In the genomic region with DNA sequence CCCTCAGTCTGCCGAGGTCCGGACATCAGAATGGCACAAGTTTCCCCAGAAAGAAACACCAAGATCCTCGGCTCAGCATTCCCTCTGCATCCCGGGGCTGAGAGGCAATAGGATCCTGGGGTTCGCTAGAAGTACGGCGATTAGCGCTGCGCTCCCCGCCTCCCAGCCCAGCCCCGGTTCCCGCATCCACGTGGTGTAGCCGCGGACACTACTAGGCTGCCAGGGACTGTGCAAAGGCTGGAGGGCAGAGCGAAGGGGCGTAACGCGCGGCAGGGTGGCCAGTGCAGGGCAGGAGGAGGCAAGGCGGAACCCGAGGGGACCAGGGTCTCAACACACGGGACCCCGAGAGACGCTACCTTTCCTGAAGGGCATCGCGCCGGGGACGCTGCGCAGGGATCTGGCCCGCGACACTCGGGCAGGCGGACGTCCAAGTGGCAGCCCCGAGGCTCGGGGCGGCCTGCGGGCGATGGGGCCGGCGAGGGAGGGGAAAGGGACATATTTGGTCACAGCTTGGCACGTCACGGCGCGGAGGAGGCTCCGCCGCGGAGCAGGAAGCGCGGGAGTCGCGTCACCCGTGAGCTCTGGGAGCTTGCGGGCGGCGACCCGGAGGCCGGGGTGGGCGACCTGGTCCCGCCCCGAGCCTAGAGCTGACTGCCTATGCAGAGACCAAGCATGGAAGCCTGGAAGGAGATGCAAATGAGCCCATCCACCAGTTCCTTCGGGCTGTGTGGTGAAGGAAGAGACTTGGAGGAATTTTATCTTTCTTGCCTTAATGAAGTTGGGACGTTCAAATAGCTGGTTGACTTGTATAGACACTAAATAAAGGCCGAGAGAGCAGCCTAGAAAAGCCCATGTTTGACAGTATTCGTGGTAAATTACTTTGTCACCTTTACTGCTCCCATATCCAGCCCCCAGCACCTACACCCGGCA, we compare ENCODE assay signal across 8 mouse cellular contexts. TPM values are rescaled to one million over a fixed set of nuclear protein-coding genes. Genes with fewer than 3 reads are reported as not detected.
A peak's percentile ranks its signal among the peaks of the same experiment; 100 is the strongest.
DNase-seq lines count a peak whose midpoint lies in the region; ATAC-seq and TF ChIP-seq lines count a peak whose summit lies in the region.

A gene (minus strand): TSS at position 607 of the 930 bp plus-strand sequence.

- H3K79me2 ChIP-seq in MEL (ENCODE audit: control insufficient read depth, insufficient read depth, low read length, poor library complexity): peaks cover 9% of the 10 kb centered on the region; the same call in 1 of the 2 replicates

- H3K4me2 ChIP-seq in hindbrain, embryonic 13.5 days: peak within 1 kb of the TSS; percentile 99

- no peak for TF ChIP-seq EP300 in MEL (IDR thresholded peaks at IDR 0.05; ENCODE audit: low read depth in 1 of 2, low read length in 2 of 2)

- H3K4me3 ChIP-seq in MEL (ENCODE audit: control insufficient read depth in 1 of 2, insufficient read depth in 1 of 2, low read depth in 2 of 2, low read length in 2 of 2): peak within 1 kb of the TSS; percentile 62 to 91
- H3K4me3 ChIP-seq in hindbrain, embryonic 13.5 days: peak within 1 kb of the TSS; percentile 66

- no peak for TF ChIP-seq CTCF in MEL (IDR thresholded peaks at IDR 0.05 in 2 of 3, conservative IDR thresholded peaks at IDR 0.05 in 1 of 3; ENCODE audit: control insufficient read depth in 1 of 3, insufficient read depth in 1 of 3, low read depth in 2 of 3, low read length in 3 of 3, poor library complexity in 1 of 3, severe bottlenecking in 1 of 3)

- H3K9me3 ChIP-seq in MEL (replicated peaks; ENCODE audit: insufficient read depth, low read length): no peaks in the 10 kb centered on the region
- H3K9me3 ChIP-seq in hindbrain, embryonic 13.5 days: no peaks in the 10 kb centered on the region

- peaks cover 0 to 2% of the 10 kb centered on the region in 2 experiments; a peak in 3 of 4 replicates for H3K4me1 ChIP-seq in MEL (ENCODE audit: control insufficient read depth in 1 of 2, insufficient read depth in 2 of 2, low read length in 2 of 2)
- H3K4me1 ChIP-seq in hindbrain, embryonic 13.5 days (replicated peaks): peaks cover 23% of the 10 kb centered on the region

- 1% methylated on average over 67 of the region's 67 CpGs for WGBS in hindbrain, embryonic 13.5 days

- ATAC-seq in hindbrain, embryonic 13.5 days (ENCODE audit: low FRiP score): peak; percentile 89

- peak within 1 kb of the TSS; percentile 7; the same call in 1 of the 2 replicates for H3K27ac ChIP-seq in MEL (ENCODE audit: control insufficient read depth, low read depth, low read length)
- no peak within 1 kb of the TSS for H3K27ac ChIP-seq in hindbrain, embryonic 13.5 days

- peak; percentile 62 to 71 for TF ChIP-seq POLR2A in MEL (IDR thresholded peaks at IDR 0.05; ENCODE audit: control insufficient read depth in 1 of 2, insufficient read depth in 1 of 2, low read depth in 1 of 2, low read length in 2 of 2, poor library complexity in 1 of 2)

- DNase-seq in MEL (ENCODE audit: low read depth, low spot score): peak; percentile 82
- peak; percentile 72 to 79 for DNase-seq in cerebellum, postnatal 10 days
- peak; percentile 60 to 72 for DNase-seq in frontal cortex, postnatal 36 days (ENCODE audit: low spot score in 2 of 2)
- DNase-seq in layer of hippocampus, postnatal 14 days (ENCODE audit: low spot score in 2 of 2): peak; percentile 28 to 46
- peak; percentile 86 for DNase-seq in lung, postnatal 10 days
- DNase-seq in ovary, postnatal 10 days (ENCODE audit: low spot score): peak; percentile 40
- peak; percentile 85 for DNase-seq in thymus, postnatal 14 days

- 0 out of 4 replicates have a peak, but pooled peaks cover 0 to 2% of the 10 kb centered on the region in 2 experiments for H3K36me3 ChIP-seq in MEL (ENCODE audit: control insufficient read depth in 1 of 2, insufficient read depth in 2 of 2, low read length in 2 of 2)
- H3K36me3 ChIP-seq in hindbrain, embryonic 13.5 days: no peaks in the 10 kb centered on the region

- TF ChIP-seq RAD21 in MEL (IDR thresholded peaks at IDR 0.05; ENCODE audit: low read depth, low read length): no peak

- peaks cover 0 to under 1% of the 10 kb centered on the region in 2 experiments; a peak in 1 of 4 replicates for H3K27me3 ChIP-seq in MEL (ENCODE audit: control insufficient read depth in 1 of 2, insufficient read depth in 2 of 2, low read length in 2 of 2)
- peaks cover 55% of the 10 kb centered on the region for H3K27me3 ChIP-seq in hindbrain, embryonic 13.5 days

- H3K9ac ChIP-seq in MEL (ENCODE audit: control insufficient read depth, low read depth, low read length, poor library complexity, severe bottlenecking): peak within 1 kb of the TSS; percentile 63
- peak within 1 kb of the TSS; percentile 79 for H3K9ac ChIP-seq in hindbrain, embryonic 13.5 days

TF ChIP-seq in MEL, 35 proteins besides CTCF, POLR2A, EP300 and RAD21:
- TF ChIP-seq NELFE (IDR thresholded peaks at IDR 0.05; ENCODE audit: low read depth, low read length) (peak; percentile 43; the same call in 1 of the 2 replicates), SMC3 (IDR thresholded peaks at IDR 0.05; ENCODE audit: low read depth, low read length) (peak; percentile 7; the same call in 1 of the 2 replicates), MEF2A (IDR thresholded peaks at IDR 0.05; ENCODE audit: extremely low read depth, insufficient replicate concordance, low read depth, low read length, poor library complexity, severe bottlenecking) (no peak), MAX (IDR thresholded peaks at IDR 0.05; ENCODE audit: low read length) (peak; percentile 74), NRF1 (IDR thresholded peaks at IDR 0.05; ENCODE audit: insufficient read depth, low read depth, low read length, poor library complexity, severe bottlenecking) (peak; percentile 23; the same call in 1 of the 2 replicates), ZC3H11A (IDR thresholded peaks at IDR 0.05; ENCODE audit: low read depth, low read length) (no peak), CHD1 (IDR thresholded peaks at IDR 0.05; ENCODE audit: low read depth, low read length) (peak; percentile 85; the same call in 1 of the 2 replicates), MXI1 (IDR thresholded peaks at IDR 0.05; ENCODE audit: low read depth, low read length) (peak; percentile 96), TBP (IDR thresholded peaks at IDR 0.05; ENCODE audit: low read depth, low read length) (no peak; the same call in 1 of the 2 replicates), SIN3A (IDR thresholded peaks at IDR 0.05; ENCODE audit: low read length) (peak; percentile 75), ELF1 (IDR thresholded peaks at IDR 0.05; ENCODE audit: low read depth, low read length) (no peak), USF1 (IDR thresholded peaks at IDR 0.05; ENCODE audit: low read depth, low read length) (peak; percentile 61), CHD2 (IDR thresholded peaks at IDR 0.05; ENCODE audit: low read length) (no peak), JUND (IDR thresholded peaks at IDR 0.05; ENCODE audit: low read depth, low read length) (no peak), ETS1 (IDR thresholded peaks at IDR 0.05; ENCODE audit: low read depth, low read length) (peak; percentile 23; the same call in 1 of the 2 replicates), MYC (IDR thresholded peaks at IDR 0.05; ENCODE audit: low read depth, low read length) (0 out of 2 replicates have a peak, but pooled peaks have one; percentile 37), UBTF (IDR thresholded peaks at IDR 0.05; ENCODE audit: borderline replicate concordance, insufficient read depth, low read depth, low read length) (0 out of 2 replicates have a peak, but pooled peaks have one; percentile 13), MAZ (IDR thresholded peaks at IDR 0.05; ENCODE audit: low read depth, low read length) (peak; percentile 50; the same call in 1 of the 2 replicates), ZMIZ1 (IDR thresholded peaks at IDR 0.05; ENCODE audit: low read depth, low read length) (0 out of 2 replicates have a peak, but pooled peaks have one; percentile 41)

RNA-seq across cellular contexts. Expression of the gene that starts here (rescaled TPM):
- 7.2 and 9.9 TPM in 2 replicates for total RNA-seq in MEL (2012; rRNA removed)
- polyA plus RNA-seq in MEL (2012; ENCODE audit: insufficient read depth in 1 of 2, insufficient read length in 2 of 2, low read depth in 1 of 2, low replicate concordance in 2 of 2, missing spikeins in 1 of 2): 10 to 100 TPM in 1 of 2 experiments, not detected in 1; 13.8 TPM
- 27.3 and 27.5 TPM in 2 replicates for polyA plus RNA-seq in hindbrain, embryonic 13.5 days (2015; fragmentation: Nextera tagmentation; extraction: Ambion mirVana)
- total RNA-seq in layer of hippocampus, postnatal 14 days (2021): 10 to 100 TPM; 36.4 to 40.5 TPM
